25 mouse cellular contexts compared by ENCODE assay signal in genomic region chr3:138751328-138751727, GRCm38 (mm10). TPM values are rescaled to one million over a fixed set of nuclear protein-coding genes. Genes with fewer than 3 reads are reported as not detected.
DNase-seq lines count a peak whose midpoint lies in the region; ATAC-seq and TF ChIP-seq lines count a peak whose summit lies in the region.
"Had no signal": no experiment of that assay in that cellular context is flagged by ENCODE, and none has a peak within 500 bp of the region (broad histone marks: within the 10 kb centered on the region; RNA-seq: fewer than 3 reads in every experiment).

No protein-coding gene starts in this region.

- in situ Hi-C loops in Patski (cut with MboI; ENCODE audit: low pct_unique_long_range_greater_than_20kb), result no loop called here

- POLR2A ChIA-PET in Patski (lab: Charles Lee), result interaction anchor here (1.6 kb wide), 1 partner anchor 9 kb away, joined by 3 read pairs; no protein-coding TSS in a partner anchor

- CTCF ChIA-PET in Patski (lab: Charles Lee), result interaction anchor here (0.7 to 2.2 kb wide), 5 partner anchors 9 to 61 kb away, joined by 3 to 7 read pairs (median 4); no protein-coding TSS in a partner anchor

- no peaks in the 10 kb centered on the region for H3K27me3 ChIP-seq in Patski
- H3K27me3 ChIP-seq: CH12.LX; embryonic facial prominence, embryonic 12.5 days; embryonic facial prominence, embryonic 15.5 days; heart, embryonic 15.5 days; hindbrain, embryonic 13.5 days had no signal

- TF ChIP-seq CTCF in Patski (IDR thresholded peaks at IDR 0.05), result no peak

- DNase-seq in kidney, adult 11 months, result peak; percentile 60
- no peak for DNase-seq in kidney, postnatal 10 days
- DNase-seq in kidney, adult 9 months, result peak; percentile 82
- DNase-seq in kidney, adult 18-20 months, result no peak
- no peak for DNase-seq in Patski (ENCODE audit: low read depth, low spot score)
- DNase-seq in kidney, postnatal 14 days, result peak; percentile 37
- no peak for DNase-seq in spleen, postnatal 14 days (ENCODE audit: low spot score in 2 of 2)
- DNase-seq: adrenal gland, postnatal 25 days; B cell, adult 2 months; cerebellum, adult 11-12 months; cerebellum, adult 9-11 months; forebrain, postnatal 0 days; gastrocnemius, adult 2 months; gastrocnemius, postnatal 14 days; heart, adult 11 months; heart, postnatal 10 days; heart, postnatal 36 days had no signal

- ATAC-seq in Patski, result peak; percentile 64
- ATAC-seq: forebrain, embryonic 14.5 days; forebrain, postnatal 0 days; hindbrain, embryonic 16.5 days had no signal

RNA-seq across cellular contexts. Expression of gene Tspan5, which starts 9.3 kb away (rescaled TPM):
- polyA plus RNA-seq in Patski (2021), result 62.0 TPM
- polyA plus RNA-seq: G1E had no signal

Comparison
In these comparisons a context has a peak if more than half of its experiments do, and no peak if none do; other contexts are left out.
1. DNase-seq: peak in kidney, adult 11 months (single experiment), kidney, adult 9 months (single experiment) and kidney, postnatal 14 days (single experiment); none in kidney, postnatal 10 days (single experiment), kidney, adult 18-20 months (single experiment), Patski (single experiment) and spleen, postnatal 14 days (0 of 2).